Mouse (Mus musculus) stomach, embryonic 16.5 days (tissue): Measurements from ENCODE around the gene Rab29. TPM values are rescaled to one million over a fixed set of nuclear protein-coding genes. Genes with fewer than 3 reads are reported as not detected.
A peak's percentile ranks its signal among the peaks of the same experiment; 100 is the strongest.

Experiments
- ATAC-seq: fragments of 200-750 bp; cut with Nextera tagmentation; 2 replicates; pipeline ENCODE4 v1.8.0; 2017; ENCODE audit warnings: moderate number of reproducible peaks, moderate TSS enrichment; ENCODE audit not compliant: insufficient read depth, low FRiP score
- H3K27ac ChIP-seq: fragments of 300-500 bp; sonication (generic); 2 replicates; pipeline ENCODE4 v1.5.1; 2014; ENCODE audit warnings: low read length
- H3K27me3 ChIP-seq: fragments of 300-500 bp; sonication (generic); 2 replicates; pipeline ENCODE4 v1.6.1; 2014; ENCODE audit warnings: low read length, control low read depth, mixed read lengths; ENCODE audit not compliant: control insufficient read depth, insufficient read depth
- H3K36me3 ChIP-seq: fragments of 300-500 bp; sonication (generic); 2 replicates; pipeline ENCODE4 v1.6.1; 2014; ENCODE audit warnings: low read length; ENCODE audit not compliant: control insufficient read depth, insufficient read depth
- H3K4me1 ChIP-seq: fragments of 300-500 bp; sonication (generic); 2 replicates; pipeline ENCODE4 v1.6.1; 2014; ENCODE audit warnings: low read length, control low read depth, mixed read lengths; ENCODE audit not compliant: control insufficient read depth, insufficient read depth
- H3K4me2 ChIP-seq: fragments of 300-500 bp; sonication (generic); 2 replicates; pipeline ENCODE4 v1.6.1; 2014; ENCODE audit warnings: low read depth, low read length, mixed read lengths
- H3K4me3 ChIP-seq: fragments of 300-500 bp; sonication (generic); replicated peaks from 2 replicates; pipeline ENCODE4 v1.5.1; 2014; ENCODE audit warnings: mild to moderate bottlenecking, low read length
- H3K9ac ChIP-seq: fragments of 300-500 bp; sonication (generic); 2 replicates; pipeline ENCODE4 v1.6.1; 2014; ENCODE audit warnings: low read length
- H3K9me3 ChIP-seq: fragments of 300-500 bp; sonication (generic); replicated peaks from 2 replicates; pipeline ENCODE4 v1.6.1; 2016; ENCODE audit warnings: low read length, control low read depth; ENCODE audit not compliant: control insufficient read depth
- WGBS: fragments of 180-500 bp; shearing (Covaris S2); extraction: QIAGEN DNeasy Blood & Tissue Kit; methylation state at CpG from one replicate; pipeline ENCODE4 v1.1.7; 2014; 5-methylcytosine and 5-hydroxymethylcytosine counted together
- polyA plus RNA-seq: library from polyadenylated mRNA; unstranded; fragments of >200 nt; fragmentation: Nextera tagmentation; extraction: Ambion mirVana; gene quantifications from 2 replicates; pipeline ENCODE4 v1.2.1, GENCODE M21; 2015

Rab29 gene
- polyA plus RNA-seq, 1 experiment from 2014 or later: 28.6 TPM

DNA sequence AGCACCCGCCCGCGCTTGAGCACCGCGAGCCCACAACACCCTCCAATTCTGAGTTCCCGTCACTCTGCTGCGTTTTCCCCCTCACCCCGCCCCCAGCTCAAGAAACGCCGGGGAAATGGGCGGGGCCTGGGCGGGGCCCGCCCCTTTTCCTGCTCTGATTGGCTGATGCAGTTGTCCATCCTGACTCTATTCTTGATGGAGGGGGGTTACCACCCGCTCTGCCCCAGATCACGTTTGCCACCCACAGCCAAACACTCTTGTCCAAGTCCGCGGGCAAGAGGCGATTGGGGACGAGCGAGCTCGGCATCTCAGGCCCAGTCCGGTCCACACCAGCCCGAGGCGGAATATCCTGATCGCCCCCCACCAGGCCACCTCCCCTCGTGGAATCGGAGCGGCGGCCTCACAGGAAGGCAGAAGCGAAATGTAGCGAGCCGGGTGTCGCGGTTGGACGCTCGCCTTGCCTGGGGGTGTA is 39.2 kb upstream of the Rab29 start:
- Histone ChIP-seq H3K9me3 (no peaks in the 10 kb centered on the region), H3K4me1 (peaks cover 13% of the 10 kb centered on the region; the same call in 1 of the 2 replicates), H3K36me3 (no peaks in the 10 kb centered on the region), H3K27ac (peak overlapping the region; percentile 86), H3K27me3 (no peaks in the 10 kb centered on the region), H3K9ac (peak overlapping the region; percentile 87), H3K4me2 (peak overlapping the region; percentile 68), H3K4me3 (peak overlapping the region; percentile 83)
- WGBS: 0% methylated on average over 36 of the region's 36 CpGs
- ATAC-seq: peak; percentile 97

DNA sequence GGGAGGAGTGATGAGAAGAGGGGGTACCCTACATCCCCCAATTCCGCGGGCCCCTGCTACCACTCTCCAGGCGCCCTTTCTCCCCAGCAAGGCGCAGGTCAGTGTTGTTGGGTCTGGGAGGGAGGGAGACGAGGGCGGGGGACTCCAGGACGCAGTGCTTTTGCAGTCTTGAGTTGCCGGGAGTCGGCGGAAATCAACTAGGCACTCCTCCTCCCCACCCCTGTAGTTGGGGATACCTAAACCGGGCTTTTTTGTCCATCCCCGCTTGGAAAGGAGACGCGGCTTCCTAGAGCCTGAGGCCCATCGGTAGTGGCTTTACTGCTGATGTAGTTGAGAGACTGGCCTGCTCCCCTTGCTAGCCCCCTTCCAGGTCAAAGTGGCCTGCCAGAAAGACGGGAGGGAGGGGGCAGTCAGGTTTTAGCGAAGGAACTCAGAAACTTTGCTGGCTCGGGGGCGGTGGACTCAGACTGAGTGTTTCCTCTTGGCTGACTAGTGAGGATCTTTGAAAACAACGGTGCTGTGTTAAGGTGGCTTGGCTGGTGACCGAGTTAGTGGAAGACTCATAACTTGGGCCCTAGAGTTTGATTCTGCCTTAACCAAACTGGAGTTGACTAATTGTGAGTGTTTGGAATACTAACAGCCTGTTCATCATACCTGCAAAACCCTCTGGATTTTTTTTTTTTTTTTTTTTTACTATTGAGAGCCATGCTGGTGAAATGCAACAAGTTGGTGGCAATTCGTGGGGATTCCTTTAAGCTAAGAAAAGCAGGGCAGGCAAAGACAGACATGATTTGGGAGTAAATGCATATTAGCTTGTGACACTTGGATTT is 38.5 kb upstream of the Rab29 start:
- peak; percentile 41 for ATAC-seq
- Histone ChIP-seq H3K36me3 (no peaks in the 10 kb centered on the region), H3K4me2 (peak overlapping the region; percentile 68), H3K9ac (peak overlapping the region; percentile 87), H3K9me3 (no peaks in the 10 kb centered on the region), H3K4me1 (peaks cover 13% of the 10 kb centered on the region; the same call in 1 of the 2 replicates), H3K27me3 (no peaks in the 10 kb centered on the region), H3K4me3 (peak overlapping the region; percentile 83), H3K27ac (peak overlapping the region; percentile 76)
- 2% methylated on average over 22 of the region's 22 CpGs for WGBS

DNA sequence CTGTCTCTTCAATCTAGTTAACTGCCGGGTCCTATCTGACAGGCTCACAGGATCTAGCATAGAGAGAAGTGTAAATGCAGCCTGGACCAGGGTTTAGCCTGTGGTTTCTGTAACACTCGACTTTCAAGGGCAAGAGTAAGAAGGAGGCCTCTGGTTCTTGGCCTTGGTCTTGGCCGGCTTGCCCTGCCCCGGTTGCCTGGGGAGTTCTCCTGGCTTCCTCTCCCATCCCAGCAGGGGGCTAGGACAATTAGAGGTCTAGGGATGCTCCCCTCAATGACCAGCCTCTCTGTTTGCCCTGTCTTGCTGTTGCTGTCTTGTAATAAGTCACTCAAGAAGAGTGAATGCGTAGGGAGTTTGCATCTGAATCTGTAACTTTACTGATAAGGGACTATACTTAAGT is 37.7 kb upstream of the Rab29 start:
- Histone ChIP-seq H3K27me3 (no peaks in the 10 kb centered on the region), H3K4me1 (peaks cover 13% of the 10 kb centered on the region; the same call in 1 of the 2 replicates), H3K4me3 (peak overlapping the region; percentile 83), H3K9me3 (no peaks in the 10 kb centered on the region), H3K4me2 (peak overlapping the region; percentile 68), H3K27ac (no peak overlapping the region), H3K9ac (peak overlapping the region; percentile 51; the same call in 1 of the 2 replicates), H3K36me3 (no peaks in the 10 kb centered on the region)
- no peak for ATAC-seq
- WGBS: 38% methylated on average over 5 of the region's 5 CpGs

DNA sequence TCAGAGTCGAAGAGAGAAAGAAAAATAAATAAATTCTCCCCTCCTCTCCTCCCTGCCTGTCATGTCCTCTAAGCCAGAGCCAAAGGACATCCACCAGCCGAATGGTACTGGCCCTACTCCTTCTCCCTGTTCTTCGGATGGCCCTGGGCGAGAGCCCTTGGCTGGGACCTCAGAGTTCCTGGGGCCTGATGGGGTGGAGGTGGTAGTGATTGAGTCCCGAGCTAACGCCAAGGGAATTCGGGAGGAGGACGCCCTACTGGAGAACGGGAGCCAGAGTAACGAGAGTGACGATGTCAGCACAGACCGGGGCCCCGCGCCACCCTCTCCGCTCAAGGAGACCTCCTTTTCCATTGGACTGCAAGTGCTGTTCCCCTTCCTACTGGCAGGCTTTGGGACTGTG is 36.5 kb upstream of the Rab29 start:
- ATAC-seq: no peak
- no peak overlapping the region for H3K4me3 ChIP-seq
- no peaks in the 10 kb centered on the region for H3K9me3 ChIP-seq
- no peak overlapping the region for H3K27ac ChIP-seq
- H3K9ac ChIP-seq: no peak overlapping the region
- WGBS: 82% methylated on average over 15 of the region's 15 CpGs
- no peak overlapping the region for H3K4me2 ChIP-seq
- no peaks in the 10 kb centered on the region for H3K27me3 ChIP-seq
- no peaks in the 10 kb centered on the region for H3K36me3 ChIP-seq
- H3K4me1 ChIP-seq: peaks cover 13% of the 10 kb centered on the region; the same call in 1 of the 2 replicates

DNA sequence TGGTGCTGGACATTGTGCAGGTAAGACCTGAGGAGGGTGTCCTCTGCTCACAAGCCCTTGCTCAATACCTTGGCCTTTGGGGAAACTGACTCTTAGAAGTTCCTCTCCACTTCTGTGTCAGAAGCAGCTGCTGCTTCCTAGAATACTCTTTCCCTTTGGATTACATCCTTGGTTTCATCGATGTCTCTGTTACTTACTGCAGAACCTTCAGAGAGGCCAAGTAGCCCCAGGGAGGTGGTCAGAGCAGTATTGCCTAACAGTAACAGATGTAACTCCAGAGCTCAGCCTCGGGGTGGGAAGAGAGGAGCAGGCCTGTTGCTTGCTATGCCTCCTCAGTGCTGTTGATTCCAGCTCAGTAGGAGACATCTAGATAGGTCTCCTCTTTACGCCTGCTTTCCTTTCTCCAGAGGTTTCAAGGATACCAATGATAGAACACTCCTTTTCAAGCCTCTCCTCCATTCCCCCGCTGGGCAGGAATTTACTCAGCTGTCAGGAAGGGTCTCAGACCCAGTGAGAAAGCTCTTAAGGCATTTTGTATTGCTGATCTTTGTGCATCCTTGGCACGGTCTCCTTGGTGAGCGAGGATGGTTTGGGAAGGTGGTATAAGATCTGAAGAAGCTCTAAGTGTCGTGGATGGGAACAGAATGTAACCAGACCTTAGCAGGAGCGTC is 35.9 kb upstream of the Rab29 start:
- no peak overlapping the region for H3K4me3 ChIP-seq
- H3K27me3 ChIP-seq: no peaks in the 10 kb centered on the region
- H3K9me3 ChIP-seq: no peaks in the 10 kb centered on the region
- 82% methylated on average over 8 of the region's 8 CpGs for WGBS
- H3K4me1 ChIP-seq: peaks cover 13% of the 10 kb centered on the region; the same call in 1 of the 2 replicates
- no peak for ATAC-seq
- H3K36me3 ChIP-seq: no peaks in the 10 kb centered on the region
- no peak overlapping the region for H3K27ac ChIP-seq
- no peak overlapping the region for H3K9ac ChIP-seq
- no peak overlapping the region for H3K4me2 ChIP-seq

DNA sequence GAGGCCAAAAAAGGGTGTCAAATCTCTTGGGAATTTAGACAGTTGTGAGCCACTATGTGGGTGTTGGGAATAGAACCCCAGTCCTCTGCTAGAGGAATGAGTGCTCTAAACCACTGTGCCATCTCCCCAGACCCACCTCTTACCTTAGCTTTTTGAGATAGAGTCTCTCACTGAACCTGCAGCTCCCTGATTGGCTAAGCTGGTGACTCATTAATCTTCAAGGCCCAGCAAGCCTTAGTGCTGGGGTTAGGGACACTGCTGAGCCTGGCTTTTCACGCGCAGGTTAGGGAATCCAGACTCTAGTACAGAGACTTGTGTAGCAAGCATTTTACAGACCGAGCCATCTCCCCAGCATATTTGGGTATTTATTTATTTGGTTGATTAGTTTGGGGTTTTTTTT is 30.0 kb upstream of the Rab29 start:
- no peak for ATAC-seq
- Histone ChIP-seq H3K4me2 (no peak overlapping the region), H3K4me1 (no peaks in the 10 kb centered on the region), H3K4me3 (no peak overlapping the region), H3K9ac (no peak overlapping the region), H3K9me3 (no peaks in the 10 kb centered on the region), H3K27ac (no peak overlapping the region), H3K27me3 (no peaks in the 10 kb centered on the region), H3K36me3 (no peaks in the 10 kb centered on the region)
- WGBS: 71% methylated on average over 3 of the region's 3 CpGs

DNA sequence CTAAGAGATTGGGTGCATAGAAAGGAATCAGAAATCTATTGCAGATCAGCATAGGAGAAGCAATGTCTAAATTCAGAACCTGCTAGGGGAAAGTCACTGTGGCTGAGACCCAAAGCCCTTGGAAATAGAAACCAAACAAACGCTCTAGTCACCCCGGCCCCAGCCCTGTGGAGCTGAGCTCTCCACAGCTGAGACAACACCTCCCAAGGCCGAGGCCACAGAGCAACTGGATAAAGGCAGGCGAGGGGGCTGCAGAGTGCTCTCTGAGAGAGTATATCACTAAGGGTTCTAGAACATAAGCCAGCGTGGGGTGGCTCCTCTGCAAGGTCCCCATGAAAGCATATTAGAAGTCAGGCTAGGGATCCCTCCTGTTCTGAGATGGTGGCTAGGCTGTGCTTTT is 28.5 kb upstream of the Rab29 start:
- H3K4me2 ChIP-seq: no peak overlapping the region
- H3K4me3 ChIP-seq: no peak overlapping the region
- no peaks in the 10 kb centered on the region for H3K36me3 ChIP-seq
- H3K4me1 ChIP-seq: no peaks in the 10 kb centered on the region
- no peak overlapping the region for H3K9ac ChIP-seq
- no peak overlapping the region for H3K27ac ChIP-seq
- no peaks in the 10 kb centered on the region for H3K9me3 ChIP-seq
- no peaks in the 10 kb centered on the region for H3K27me3 ChIP-seq
- ATAC-seq: peak; percentile 63; the same call in 1 of the 2 replicates
- 63% methylated on average over 5 of the region's 5 CpGs for WGBS

DNA sequence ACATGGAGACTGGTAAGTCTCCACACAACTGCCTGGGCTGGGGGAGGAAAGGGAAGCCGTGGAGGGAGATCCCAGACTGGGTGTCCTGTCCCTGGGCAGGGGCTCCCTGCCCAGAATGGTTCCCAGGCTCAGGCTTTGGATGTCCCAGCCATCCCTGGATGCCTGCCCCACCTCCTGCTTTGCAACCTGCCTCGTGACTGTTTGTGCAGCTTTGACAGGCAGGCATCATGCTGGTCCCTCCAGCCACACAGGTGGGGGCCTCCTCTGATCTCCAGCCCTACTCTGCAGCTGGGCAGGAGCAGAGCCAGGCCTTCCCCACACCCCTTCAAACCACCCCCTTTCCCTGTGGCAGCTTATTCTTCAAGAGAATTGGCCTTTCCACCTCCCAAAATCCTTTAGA is 27.7 kb upstream of the Rab29 start:
- Histone ChIP-seq H3K36me3 (no peaks in the 10 kb centered on the region), H3K27me3 (no peaks in the 10 kb centered on the region), H3K27ac (no peak overlapping the region), H3K9me3 (no peaks in the 10 kb centered on the region), H3K4me3 (no peak overlapping the region), H3K9ac (no peak overlapping the region), H3K4me1 (no peaks in the 10 kb centered on the region), H3K4me2 (no peak overlapping the region)
- 56% methylated on average over 2 of the region's 2 CpGs for WGBS
- no peak for ATAC-seq

DNA sequence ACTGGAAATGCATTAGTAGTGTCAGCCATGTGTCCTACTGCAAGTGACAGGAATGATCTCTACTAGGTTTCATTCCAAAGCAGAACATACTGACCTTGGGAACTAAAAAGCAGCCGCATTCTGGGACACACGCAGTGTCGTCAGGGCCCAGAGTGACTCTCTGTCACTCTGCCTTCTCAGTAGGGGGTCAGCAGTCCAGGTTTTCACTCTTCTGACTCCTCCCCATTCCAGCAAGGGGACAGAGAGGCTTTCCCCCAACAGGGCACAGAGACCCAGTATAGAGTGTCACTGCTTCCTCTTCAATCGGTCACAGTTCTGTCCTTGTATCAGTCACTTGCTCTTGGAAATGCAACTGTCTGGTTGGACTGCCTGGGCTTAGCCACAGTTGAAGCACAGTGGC is 24.8 kb upstream of the Rab29 start:
- H3K9me3 ChIP-seq: no peaks in the 10 kb centered on the region
- no peak overlapping the region for H3K4me2 ChIP-seq
- no peaks in the 10 kb centered on the region for H3K4me1 ChIP-seq
- H3K27me3 ChIP-seq: no peaks in the 10 kb centered on the region
- WGBS: 89% methylated on average over 4 of the region's 4 CpGs
- H3K36me3 ChIP-seq: no peaks in the 10 kb centered on the region
- no peak overlapping the region for H3K27ac ChIP-seq
- no peak for ATAC-seq
- H3K9ac ChIP-seq: no peak overlapping the region
- no peak overlapping the region for H3K4me3 ChIP-seq
